ENCODE assay signal across 14 mouse cellular contexts in the genomic region with DNA sequence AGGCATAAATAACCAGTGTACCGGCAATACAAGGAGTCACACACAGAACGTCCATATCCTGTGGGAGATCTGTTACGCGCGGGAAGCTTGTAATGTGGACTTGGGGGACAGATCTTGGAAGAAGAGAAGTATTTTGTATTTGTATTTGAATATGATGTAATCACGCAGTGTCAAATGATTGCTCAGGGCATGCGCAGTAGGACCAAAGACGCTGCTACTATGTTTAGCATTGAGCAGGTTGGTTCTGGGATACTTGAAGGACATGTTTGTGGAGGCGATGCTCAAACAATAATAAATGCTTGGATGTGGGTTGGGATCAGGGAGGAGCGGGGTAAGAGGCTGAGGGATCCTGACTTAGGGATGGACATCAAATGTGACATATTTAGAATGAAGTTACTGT. TPM values are rescaled to one million over a fixed set of nuclear protein-coding genes. Genes with fewer than 3 reads are reported as not detected.
DNase-seq lines count a peak whose midpoint lies in the region; ATAC-seq and TF ChIP-seq lines count a peak whose summit lies in the region.
"Had no signal": no experiment of that assay in that cellular context is flagged by ENCODE, and none has a peak within 500 bp of the region (broad histone marks: within the 10 kb centered on the region; RNA-seq: fewer than 3 reads in every experiment).

No protein-coding gene starts in this region.

- no peaks in the 10 kb centered on the region for H3K9me3 ChIP-seq in forebrain, embryonic 11.5 days (ENCODE audit: control insufficient read depth, low read length)
- H3K9me3 ChIP-seq in forebrain, embryonic 14.5 days (replicated peaks; ENCODE audit: control insufficient read depth, low read length) = no peaks in the 10 kb centered on the region
- H3K9me3 ChIP-seq in hindbrain, postnatal 0 days (ENCODE audit: low read length) = no peaks in the 10 kb centered on the region
- no peaks in the 10 kb centered on the region for H3K9me3 ChIP-seq in hindbrain, embryonic 16.5 days (ENCODE audit: control insufficient read depth, low read length)
- no peaks in the 10 kb centered on the region for H3K9me3 ChIP-seq in midbrain, embryonic 15.5 days
- H3K9me3 ChIP-seq in midbrain, embryonic 14.5 days (ENCODE audit: control insufficient read depth, low read length) = no peaks in the 10 kb centered on the region
- no peaks in the 10 kb centered on the region for H3K9me3 ChIP-seq in neural tube, embryonic 13.5 days
- H3K9me3 ChIP-seq in intestine, embryonic 15.5 days = no peaks in the 10 kb centered on the region
- H3K9me3 ChIP-seq: heart, embryonic 10.5 days; liver, embryonic 15.5 days; lung, embryonic 15.5 days had no signal

- TF ChIP-seq CTCF in hindbrain, postnatal 0 days (IDR thresholded peaks at IDR 0.05; ENCODE audit: low read depth) = no peak

- H3K9ac ChIP-seq in forebrain, embryonic 11.5 days (ENCODE audit: low read length) = no peak overlapping the region
- H3K9ac ChIP-seq in forebrain, embryonic 14.5 days (ENCODE audit: low read length) = no peak overlapping the region
- no peak overlapping the region for H3K9ac ChIP-seq in hindbrain, postnatal 0 days (replicated peaks; ENCODE audit: low read length)
- H3K9ac ChIP-seq in hindbrain, embryonic 16.5 days (ENCODE audit: low read depth, low read length) = no peak overlapping the region; the same call in 1 of the 2 replicates
- H3K9ac ChIP-seq in midbrain, embryonic 15.5 days = no peak overlapping the region
- H3K9ac ChIP-seq in midbrain, embryonic 14.5 days (replicated peaks; ENCODE audit: low read length) = no peak overlapping the region
- no peak overlapping the region for H3K9ac ChIP-seq in neural tube, embryonic 13.5 days
- H3K9ac ChIP-seq in intestine, embryonic 15.5 days = no peak overlapping the region
- H3K9ac ChIP-seq: liver, embryonic 15.5 days; lung, embryonic 15.5 days had no signal

- no peaks in the 10 kb centered on the region for H3K27me3 ChIP-seq in forebrain, embryonic 11.5 days (ENCODE audit: control insufficient read depth, insufficient read depth, low read length)
- H3K27me3 ChIP-seq in forebrain, embryonic 14.5 days (replicated peaks; ENCODE audit: control insufficient read depth, insufficient read depth, low read length) = no peaks in the 10 kb centered on the region
- H3K27me3 ChIP-seq in hindbrain, postnatal 0 days (ENCODE audit: insufficient read depth, low read length) = no peaks in the 10 kb centered on the region
- H3K27me3 ChIP-seq in hindbrain, embryonic 16.5 days (replicated peaks; ENCODE audit: control insufficient read depth, insufficient read depth, low read length) = no peaks in the 10 kb centered on the region
- H3K27me3 ChIP-seq in midbrain, embryonic 15.5 days (replicated peaks) = no peaks in the 10 kb centered on the region
- H3K27me3 ChIP-seq in midbrain, embryonic 14.5 days (ENCODE audit: control insufficient read depth, insufficient read depth, low read length) = no peaks in the 10 kb centered on the region
- H3K27me3 ChIP-seq in neural tube, embryonic 13.5 days = no peaks in the 10 kb centered on the region
- no peaks in the 10 kb centered on the region for H3K27me3 ChIP-seq in intestine, embryonic 15.5 days (replicated peaks)
- H3K27me3 ChIP-seq: liver, embryonic 15.5 days; lung, embryonic 15.5 days had no signal

- no peak overlapping the region for H3K4me2 ChIP-seq in forebrain, embryonic 11.5 days (ENCODE audit: low read depth, low read length, severe bottlenecking)
- H3K4me2 ChIP-seq in forebrain, embryonic 14.5 days (ENCODE audit: low read length) = no peak overlapping the region
- no peak overlapping the region for H3K4me2 ChIP-seq in hindbrain, postnatal 0 days (ENCODE audit: low read depth, low read length)
- no peak overlapping the region for H3K4me2 ChIP-seq in hindbrain, embryonic 16.5 days (ENCODE audit: low read length)
- no peak overlapping the region for H3K4me2 ChIP-seq in midbrain, embryonic 15.5 days
- H3K4me2 ChIP-seq in midbrain, embryonic 14.5 days (ENCODE audit: low read length) = no peak overlapping the region
- H3K4me2 ChIP-seq in neural tube, embryonic 13.5 days = peak overlapping the region; percentile 15; the same call in 1 of the 2 replicates
- no peak overlapping the region for H3K4me2 ChIP-seq in intestine, embryonic 15.5 days (replicated peaks)
- H3K4me2 ChIP-seq: liver, embryonic 15.5 days; lung, embryonic 15.5 days had no signal

- ATAC-seq in forebrain, embryonic 11.5 days (replicated peaks; ENCODE audit: low FRiP score) = peak; percentile 36; the same call in 1 of the 2 replicates
- ATAC-seq in forebrain, embryonic 14.5 days = no peak; the same call in 1 of the 2 replicates
- ATAC-seq in hindbrain, postnatal 0 days = peak; percentile 27
- no peak; the same call in 1 of the 2 replicates for ATAC-seq in hindbrain, embryonic 16.5 days
- ATAC-seq in midbrain, embryonic 15.5 days (replicated peaks) = peak; percentile 24
- ATAC-seq in midbrain, embryonic 14.5 days (ENCODE audit: low FRiP score, low TSS enrichment) = no peak
- ATAC-seq in neural tube, embryonic 13.5 days (ENCODE audit: low read depth) = 0 out of 2 replicates have a peak, but pooled peaks have one; percentile 8
- ATAC-seq in intestine, embryonic 15.5 days = no peak; the same call in 1 of the 2 replicates

- no peaks in the 10 kb centered on the region for H3K36me3 ChIP-seq in forebrain, embryonic 11.5 days (ENCODE audit: control insufficient read depth, insufficient read depth, low read length)
- no peaks in the 10 kb centered on the region for H3K36me3 ChIP-seq in forebrain, embryonic 14.5 days (ENCODE audit: control insufficient read depth, insufficient read depth, low read length)
- no peaks in the 10 kb centered on the region for H3K36me3 ChIP-seq in hindbrain, postnatal 0 days (ENCODE audit: insufficient read depth, low read length)
- no peaks in the 10 kb centered on the region for H3K36me3 ChIP-seq in hindbrain, embryonic 16.5 days (ENCODE audit: control insufficient read depth, insufficient read depth, low read length)
- no peaks in the 10 kb centered on the region for H3K36me3 ChIP-seq in midbrain, embryonic 15.5 days (replicated peaks)
- H3K36me3 ChIP-seq in midbrain, embryonic 14.5 days (ENCODE audit: control insufficient read depth, insufficient read depth, low read length) = no peaks in the 10 kb centered on the region
- no peaks in the 10 kb centered on the region for H3K36me3 ChIP-seq in neural tube, embryonic 13.5 days
- no peaks in the 10 kb centered on the region for H3K36me3 ChIP-seq in intestine, embryonic 15.5 days
- H3K36me3 ChIP-seq: heart, embryonic 10.5 days; liver, embryonic 15.5 days; lung, embryonic 15.5 days had no signal

- no peak overlapping the region for H3K4me3 ChIP-seq in forebrain, embryonic 11.5 days (ENCODE audit: low read depth, low read length)
- no peak overlapping the region for H3K4me3 ChIP-seq in forebrain, embryonic 14.5 days (ENCODE audit: low read depth, low read length)
- H3K4me3 ChIP-seq in hindbrain, postnatal 0 days (ENCODE audit: low read length) = no peak overlapping the region
- no peak overlapping the region for H3K4me3 ChIP-seq in hindbrain, embryonic 16.5 days (ENCODE audit: low read length)
- H3K4me3 ChIP-seq in midbrain, embryonic 15.5 days = no peak overlapping the region
- H3K4me3 ChIP-seq in midbrain, embryonic 14.5 days (replicated peaks; ENCODE audit: low read depth, low read length) = no peak overlapping the region
- H3K4me3 ChIP-seq in neural tube, embryonic 13.5 days = no peak overlapping the region
- H3K4me3 ChIP-seq in intestine, embryonic 15.5 days (replicated peaks) = no peak overlapping the region
- H3K4me3 ChIP-seq: heart, embryonic 10.5 days; liver, embryonic 15.5 days; lung, embryonic 15.5 days had no signal

- H3K4me1 ChIP-seq in forebrain, embryonic 11.5 days (replicated peaks; ENCODE audit: control insufficient read depth, insufficient read depth, low read length) = no peaks in the 10 kb centered on the region
- H3K4me1 ChIP-seq in forebrain, embryonic 14.5 days (ENCODE audit: control insufficient read depth, insufficient read depth, low read length) = peaks cover 15% of the 10 kb centered on the region
- H3K4me1 ChIP-seq in hindbrain, postnatal 0 days (ENCODE audit: insufficient read depth, low read length) = 0 out of 2 replicates have a peak, but pooled peaks cover 3% of the 10 kb centered on the region
- peaks cover 7% of the 10 kb centered on the region for H3K4me1 ChIP-seq in hindbrain, embryonic 16.5 days (ENCODE audit: control insufficient read depth, insufficient read depth, low read depth, low read length)
- peaks cover 26% of the 10 kb centered on the region for H3K4me1 ChIP-seq in midbrain, embryonic 15.5 days
- H3K4me1 ChIP-seq in midbrain, embryonic 14.5 days (ENCODE audit: control insufficient read depth, insufficient read depth, low read length) = peaks cover 12% of the 10 kb centered on the region
- H3K4me1 ChIP-seq in neural tube, embryonic 13.5 days (replicated peaks) = peaks cover 7% of the 10 kb centered on the region
- no peaks in the 10 kb centered on the region for H3K4me1 ChIP-seq in intestine, embryonic 15.5 days (replicated peaks)
- H3K4me1 ChIP-seq: heart, embryonic 10.5 days; liver, embryonic 15.5 days had no signal

- 82% methylated on average over 10 of the region's 10 CpGs for WGBS in forebrain, embryonic 11.5 days
- WGBS in forebrain, embryonic 14.5 days = 80% methylated on average over 10 of the region's 10 CpGs
- 78% methylated on average over 10 of the region's 10 CpGs for WGBS in hindbrain, postnatal 0 days
- 74% methylated on average over 10 of the region's 10 CpGs for WGBS in hindbrain, embryonic 16.5 days
- 77% methylated on average over 10 of the region's 10 CpGs for WGBS in midbrain, embryonic 15.5 days
- WGBS in midbrain, embryonic 14.5 days = 84% methylated on average over 10 of the region's 10 CpGs
- 73% methylated on average over 10 of the region's 10 CpGs for WGBS in neural tube, embryonic 13.5 days
- 81% methylated on average over 10 of the region's 10 CpGs for WGBS in intestine, embryonic 15.5 days

- no peak overlapping the region for H3K27ac ChIP-seq in forebrain, embryonic 11.5 days (ENCODE audit: low read depth, low read length)
- H3K27ac ChIP-seq in forebrain, embryonic 14.5 days (ENCODE audit: low read depth, low read length) = no peak overlapping the region
- H3K27ac ChIP-seq in hindbrain, postnatal 0 days = no peak overlapping the region
- H3K27ac ChIP-seq in hindbrain, embryonic 16.5 days (ENCODE audit: low read depth, low read length) = no peak overlapping the region
- H3K27ac ChIP-seq in midbrain, embryonic 15.5 days = no peak overlapping the region
- no peak overlapping the region for H3K27ac ChIP-seq in midbrain, embryonic 14.5 days (replicated peaks; ENCODE audit: low read depth, low read length)
- H3K27ac ChIP-seq in neural tube, embryonic 13.5 days (replicated peaks) = no peak overlapping the region
- H3K27ac ChIP-seq in intestine, embryonic 15.5 days = no peak overlapping the region
- H3K27ac ChIP-seq: heart, embryonic 10.5 days; liver, embryonic 15.5 days; lung, embryonic 15.5 days had no signal

- DNase-seq in forebrain, embryonic 11.5 days (ENCODE audit: low spot score) = no peak
- no peak for DNase-seq in forebrain, embryonic 14.5 days (ENCODE audit: low spot score)
- DNase-seq in hindbrain, postnatal 0 days (ENCODE audit: low spot score) = no peak
- DNase-seq in midbrain, embryonic 14.5 days = no peak

RNA-seq across cellular contexts. Expression of gene Scel, which starts 37.8 kb away (rescaled TPM):
- polyA plus RNA-seq in forebrain, embryonic 11.5 days (2014; fragmentation: Nextera tagmentation; extraction: Ambion mirVana) = 0.47 and 0.91 TPM in 2 replicates
- 0.18 and 0.23 TPM in 2 replicates for polyA plus RNA-seq in forebrain, embryonic 14.5 days (2014; fragmentation: Nextera tagmentation; extraction: Ambion mirVana)
- 0.14 and 0.42 TPM in 2 replicates for total RNA-seq in hindbrain, postnatal 0 days (2014; rRNA removed)
- polyA plus RNA-seq in hindbrain, postnatal 0 days (2015; fragmentation: Nextera tagmentation; extraction: Ambion mirVana) = 0.35 and 0.44 TPM in 2 replicates
- 0.14 and 0.29 TPM in 2 replicates for polyA plus RNA-seq in hindbrain, embryonic 16.5 days (2015; fragmentation: Nextera tagmentation; extraction: Ambion mirVana)
- polyA plus RNA-seq in midbrain, embryonic 15.5 days (2015; fragmentation: Nextera tagmentation; extraction: Ambion mirVana) = 0.14 and 0.19 TPM in 2 replicates
- polyA plus RNA-seq in midbrain, embryonic 14.5 days (2014; fragmentation: Nextera tagmentation; extraction: Ambion mirVana) = 0.08 and 0.20 TPM in 2 replicates
- polyA plus RNA-seq in neural tube, embryonic 13.5 days (2015; fragmentation: Nextera tagmentation; extraction: Ambion mirVana) = 0.07 and 0.19 TPM in 2 replicates
- polyA plus RNA-seq in intestine, embryonic 15.5 days (2015; fragmentation: Nextera tagmentation; extraction: Ambion mirVana) = 0.75 and 0.76 TPM in 2 replicates
- total RNA-seq: adrenal gland, postnatal 14 days; hematopoietic stem cell, adult 5-6 weeks had no signal
- polyA plus RNA-seq: small intestine, adult 2 months had no signal

Comparison
In these comparisons a context has a peak if more than half of its experiments do, and no peak if none do; other contexts are left out.
1. ATAC-seq: peak in forebrain, embryonic 11.5 days (single experiment), hindbrain, postnatal 0 days (single experiment), midbrain, embryonic 15.5 days (single experiment) and neural tube, embryonic 13.5 days (single experiment); none in forebrain, embryonic 14.5 days (single experiment), hindbrain, embryonic 16.5 days (single experiment), midbrain, embryonic 14.5 days (single experiment) and intestine, embryonic 15.5 days (single experiment).